9 mouse cellular contexts compared by ENCODE assay signal in genomic region chr4:63843924-63844323, GRCm38 (mm10). TPM values are rescaled to one million over a fixed set of nuclear protein-coding genes. Genes with fewer than 3 reads are reported as not detected.
A peak's percentile ranks its signal among the peaks of the same experiment; 100 is the strongest.
DNase-seq lines count a peak whose midpoint lies in the region; ATAC-seq and TF ChIP-seq lines count a peak whose summit lies in the region.
"Had no signal": no experiment of that assay in that cellular context is flagged by ENCODE, and none has a peak within 500 bp of the region (broad histone marks: within the 10 kb centered on the region; RNA-seq: fewer than 3 reads in every experiment).

No protein-coding gene starts in this region.

- H3K27ac ChIP-seq in forebrain, embryonic 12.5 days, result no peak overlapping the region
- no peak overlapping the region for H3K27ac ChIP-seq in forebrain, embryonic 16.5 days (ENCODE audit: low read length)
- H3K27ac ChIP-seq in liver, postnatal 0 days (ENCODE audit: low read depth), result no peak overlapping the region
- no peak overlapping the region for H3K27ac ChIP-seq in thymus, adult 2 months (ENCODE audit: control insufficient read depth, insufficient read depth, low read length)
- H3K27ac ChIP-seq: limb, embryonic 12.5 days had no signal

- H3K9me3 ChIP-seq in forebrain, embryonic 12.5 days, result no peaks in the 10 kb centered on the region
- H3K9me3 ChIP-seq in forebrain, embryonic 16.5 days (ENCODE audit: control insufficient read depth, low read length), result no peaks in the 10 kb centered on the region
- H3K9me3 ChIP-seq in liver, postnatal 0 days (ENCODE audit: low read length), result no peaks in the 10 kb centered on the region
- H3K9me3 ChIP-seq: limb, embryonic 12.5 days had no signal

- ATAC-seq in forebrain, embryonic 12.5 days (ENCODE audit: low FRiP score), result 0 out of 2 replicates have a peak, but pooled peaks have one; percentile 30
- no peak for ATAC-seq in forebrain, embryonic 16.5 days
- no peak for ATAC-seq in liver, postnatal 0 days

- H3K27me3 ChIP-seq in forebrain, embryonic 12.5 days, result no peaks in the 10 kb centered on the region
- no peaks in the 10 kb centered on the region for H3K27me3 ChIP-seq in forebrain, embryonic 16.5 days (replicated peaks; ENCODE audit: control insufficient read depth, insufficient read depth, low read length)
- 0 out of 2 replicates have a peak, but pooled peaks cover 3% of the 10 kb centered on the region for H3K27me3 ChIP-seq in liver, postnatal 0 days (ENCODE audit: insufficient read depth, low read length)
- H3K27me3 ChIP-seq in thymus, adult 2 months (ENCODE audit: control insufficient read depth, insufficient read depth, low read length), result no peaks in the 10 kb centered on the region
- H3K27me3 ChIP-seq: limb, embryonic 12.5 days had no signal

- no peak for TF ChIP-seq EP300 in liver, postnatal 0 days (IDR thresholded peaks at IDR 0.05; ENCODE audit: low read depth)

- H3K4me2 ChIP-seq in forebrain, embryonic 12.5 days, result no peak overlapping the region
- no peak overlapping the region for H3K4me2 ChIP-seq in forebrain, embryonic 16.5 days (ENCODE audit: low read length)
- no peak overlapping the region for H3K4me2 ChIP-seq in liver, postnatal 0 days (ENCODE audit: low read depth, low read length)
- H3K4me2 ChIP-seq: limb, embryonic 12.5 days had no signal

- no peak for TF ChIP-seq POLR2A in thymus, adult 2 months (IDR thresholded peaks at IDR 0.05; ENCODE audit: control insufficient read depth, extremely low read depth, insufficient read depth, low read length, poor library complexity)

- no peaks in the 10 kb centered on the region for H3K36me3 ChIP-seq in forebrain, embryonic 12.5 days (replicated peaks)
- H3K36me3 ChIP-seq in forebrain, embryonic 16.5 days (ENCODE audit: control insufficient read depth, insufficient read depth), result no peaks in the 10 kb centered on the region
- H3K36me3 ChIP-seq in liver, postnatal 0 days (replicated peaks; ENCODE audit: insufficient read depth, low read length), result no peaks in the 10 kb centered on the region
- no peaks in the 10 kb centered on the region for H3K36me3 ChIP-seq in thymus, adult 2 months (ENCODE audit: control insufficient read depth, insufficient read depth, low read length)
- H3K36me3 ChIP-seq: limb, embryonic 12.5 days had no signal

- no peak overlapping the region for H3K9ac ChIP-seq in forebrain, embryonic 12.5 days
- no peak overlapping the region for H3K9ac ChIP-seq in forebrain, embryonic 16.5 days (replicated peaks; ENCODE audit: low read depth, low read length)
- no peak overlapping the region for H3K9ac ChIP-seq in liver, postnatal 0 days (replicated peaks)
- H3K9ac ChIP-seq: limb, embryonic 12.5 days had no signal

- DNase-seq in liver, postnatal 0 days, result no peak
- DNase-seq in liver, result no peak
- DNase-seq in embryo, embryonic 10 days (ENCODE audit: low spot score), result peak; percentile 65
- DNase-seq in layer of hippocampus, adult 9-10 months (ENCODE audit: low spot score), result peak; percentile 20
- no peak for DNase-seq in thymus, adult 18-20 months
- DNase-seq in thymus, adult 2 months, result no peak

- WGBS in forebrain, embryonic 12.5 days, result 31% methylated on average over 6 of the region's 6 CpGs
- WGBS in forebrain, embryonic 16.5 days, result 28% methylated on average over 6 of the region's 6 CpGs
- WGBS in liver, postnatal 0 days (ENCODE audit: insufficient replicate concordance), result 28% methylated on average over 6 of the region's 6 CpGs
- WGBS in thymus, adult 2 months, result 53% methylated on average over 6 of the region's 6 CpGs

- no peaks in the 10 kb centered on the region for H3K4me1 ChIP-seq in forebrain, embryonic 12.5 days
- H3K4me1 ChIP-seq in forebrain, embryonic 16.5 days (replicated peaks; ENCODE audit: control insufficient read depth, insufficient read depth, low read length), result no peaks in the 10 kb centered on the region
- H3K4me1 ChIP-seq in liver, postnatal 0 days (ENCODE audit: insufficient read depth), result no peaks in the 10 kb centered on the region
- peaks cover 7% of the 10 kb centered on the region for H3K4me1 ChIP-seq in thymus, adult 2 months (replicated peaks; ENCODE audit: control insufficient read depth, insufficient read depth, low read length)
- H3K4me1 ChIP-seq: limb, embryonic 12.5 days had no signal

- H3K4me3 ChIP-seq in forebrain, embryonic 12.5 days (replicated peaks), result no peak overlapping the region
- H3K4me3 ChIP-seq in forebrain, embryonic 16.5 days (replicated peaks; ENCODE audit: low read length), result no peak overlapping the region
- H3K4me3 ChIP-seq in liver, postnatal 0 days (ENCODE audit: low read depth, low read length), result no peak overlapping the region
- H3K4me3 ChIP-seq in thymus, adult 2 months (ENCODE audit: control insufficient read depth, insufficient read depth, low read length), result no peak overlapping the region
- H3K4me3 ChIP-seq: limb, embryonic 12.5 days had no signal

- peak; percentile 61 for TF ChIP-seq CTCF in liver, postnatal 0 days (IDR thresholded peaks at IDR 0.05; ENCODE audit: low read depth)
- TF ChIP-seq CTCF in thymus, adult 2 months (IDR thresholded peaks at IDR 0.05; ENCODE audit: borderline replicate concordance, control insufficient read depth, extremely low read depth, insufficient read depth, low read length, poor library complexity), result no peak

RNA-seq across cellular contexts. Expression of gene Tnfsf8, which starts 17.2 kb away (rescaled TPM):
- not detected in 2 replicates for polyA plus RNA-seq in forebrain, embryonic 12.5 days (2016; fragmentation: Nextera tagmentation; extraction: Ambion mirVana)
- polyA plus RNA-seq in forebrain, embryonic 16.5 days (2015; fragmentation: Nextera tagmentation; extraction: Ambion mirVana), result 0.10 and 0.18 TPM in 2 replicates
- polyA plus RNA-seq in liver, postnatal 0 days (2015; fragmentation: Nextera tagmentation; extraction: Ambion mirVana), result 0.05 TPM in 1 of 2 replicates, not detected in the other
- 0.91 and 1.3 TPM in 2 replicates for polyA plus RNA-seq in thymus, adult 2 months (2012; rRNA removed)

Comparison
In these comparisons a context has a peak if more than half of its experiments do, and no peak if none do; other contexts are left out.
1. DNase-seq: peak in embryo, embryonic 10 days (single experiment) and layer of hippocampus, adult 9-10 months (single experiment); none in liver, postnatal 0 days (single experiment), liver (single experiment), thymus, adult 18-20 months (0 of 2) and thymus, adult 2 months (single experiment).